Mouse (Mus musculus) spleen, postnatal 10 days (tissue): ENCODE results near the gene Eif2b1.
A peak's percentile ranks its signal among the peaks of the same experiment; 100 is the strongest.
"Not testable (repeated sequence)": the region's sequence is repeated elsewhere in the genome, so short reads cannot be mapped to it uniquely, and the experiment has no call there.

Source experiments
- DNase-seq, 2 experiments: peaks; one replicate each; pipeline ENCODE4 v3.0.0; 2021 to 2022; ENCODE audit warnings: low spot score in 2 of 2

Eif2b1 gene

GRCm38 (mm10) chr5:124550737-124551136 is 28.2 kb downstream of the Eif2b1 start:
- not testable (repeated sequence) for DNase-seq

- no peak for DNase-seq
These were observed 37.3 kb downstream of the Eif2b1 start for GRCm38 (mm10) chr5:124541602-124541973.

- peak; percentile 73 to 76 for DNase-seq
These were observed 37.9 kb downstream of the Eif2b1 start for GRCm38 (mm10) chr5:124540905-124541601.

GRCm38 (mm10) chr5:124540383-124540786 is 38.5 kb downstream of the Eif2b1 start, which contains the start of gene Tmed2:
Gene Tmed2, plus strand, starts transcription at chr5:124540695.
- DNase-seq = peak; percentile 84 to 94

GRCm38 (mm10) chr5:124539905-124540304 is 39.0 kb downstream of the Eif2b1 start:
- DNase-seq = no peak

GRCm38 (mm10) chr5:124538813-124539792 is 39.8 kb downstream of the Eif2b1 start:
- DNase-seq = peak; percentile 38 to 71

GRCm38 (mm10) chr5:124536776-124537175 is 42.2 kb downstream of the Eif2b1 start:
- peak in 1 of 2 experiments; percentile 16 for DNase-seq

GRCm38 (mm10) chr5:124535016-124535415 is 43.9 kb downstream of the Eif2b1 start:
- DNase-seq = no peak

GRCm38 (mm10) chr5:124532451-124532850 is 46.5 kb downstream of the Eif2b1 start:
- DNase-seq = no peak

GRCm38 (mm10) chr5:124531583-124531930 is 47.4 kb downstream of the Eif2b1 start:
- no peak for DNase-seq

- peak; percentile 47 to 66 for DNase-seq
These were observed 48.0 kb downstream of the Eif2b1 start, which contains the start of gene Rilpl1 for GRCm38 (mm10) chr5:124530655-124531582. Gene Rilpl1, minus strand, starts transcription at chr5:124531391.

GRCm38 (mm10) chr5:124529697-124530096 is 49.2 kb downstream of the Eif2b1 start:
- DNase-seq = no peak

- no peak for DNase-seq
These were observed 49.7 kb downstream of the Eif2b1 start for GRCm38 (mm10) chr5:124529191-124529651.

GRCm38 (mm10) chr5:124528791-124529190 is 50.1 kb downstream of the Eif2b1 start:
- no peak for DNase-seq

GRCm38 (mm10) chr5:124528351-124528750 is 50.6 kb downstream of the Eif2b1 start:
- no peak for DNase-seq

GRCm38 (mm10) chr5:124524943-124525342 is 54.0 kb downstream of the Eif2b1 start:
- DNase-seq = no peak

- DNase-seq = no peak
These were observed 55.9 kb downstream of the Eif2b1 start for GRCm38 (mm10) chr5:124523032-124523431.

- DNase-seq = no peak
These were observed 57.3 kb downstream of the Eif2b1 start for GRCm38 (mm10) chr5:124521588-124521987.
